Mouse (Mus musculus) heart, postnatal 0 days (tissue): Measurements from ENCODE around the gene Fgfr2.

Source experiments
- CTCF ChIP-seq: IDR thresholded peaks from 2 replicates; pipeline ENCODE4 v1.5.1; 2016; ENCODE audit warnings: antibody characterized with exemption, control low read depth, low read depth
- EP300 ChIP-seq: IDR thresholded peaks from 2 replicates; pipeline ENCODE4 v1.6.1; 2016; ENCODE audit warnings: antibody characterized with exemption, low read depth

- TF ChIP-seq CTCF = no peak
- TF ChIP-seq EP300 = no peak
Observed at GRCm38 (mm10) chr7:132396661-132397322, 726.4 kb downstream of the Fgfr2 start.
